Mouse (Mus musculus) frontal cortex, postnatal 10 days (tissue): ENCODE measurements around the gene Psg18.
"Not testable (repeated sequence)": the region's sequence is repeated elsewhere in the genome, so short reads cannot be mapped to it uniquely, and the experiment has no call there.

Source experiments
- DNase-seq, 2 experiments: peaks; one replicate each; pipeline ENCODE4 v3.0.0; 2022; ENCODE audit warnings: low spot score in 2 of 2, mixed read lengths in 1 of 2

Psg18 gene

GRCm38 (mm10) chr7:18354909-18355308 is at the start of gene Psg18:
Gene Psg18, minus strand, starts transcription at chr7:18355009.
- not testable (repeated sequence) for DNase-seq

DNA sequence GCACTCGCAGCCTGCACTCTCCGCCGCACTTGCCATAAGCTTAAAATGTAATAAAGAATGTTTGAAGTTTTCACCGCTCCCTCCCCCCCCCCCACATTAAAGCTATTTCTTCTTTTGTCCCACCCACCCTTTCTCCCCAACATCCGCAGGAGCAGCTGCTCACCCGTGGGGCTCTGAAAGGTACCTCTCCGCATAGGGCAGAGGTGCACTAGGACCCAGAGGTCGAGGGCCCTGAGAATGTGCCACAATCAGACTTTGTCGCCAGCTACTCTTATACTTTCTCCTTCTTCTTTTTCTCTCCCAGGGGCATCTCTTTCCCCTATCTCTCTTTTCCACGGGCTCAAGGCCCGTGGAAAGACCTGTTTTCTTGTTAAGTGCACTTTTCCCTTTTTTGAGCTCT is 48.6 kb upstream of the Psg18 start:
- DNase-seq: no peak

- DNase-seq: peak in 1 of 2 experiments; percentile 9
Measured at GRCm38 (mm10) chr7:18402527-18403237, 47.9 kb upstream of the Psg18 start.

DNA sequence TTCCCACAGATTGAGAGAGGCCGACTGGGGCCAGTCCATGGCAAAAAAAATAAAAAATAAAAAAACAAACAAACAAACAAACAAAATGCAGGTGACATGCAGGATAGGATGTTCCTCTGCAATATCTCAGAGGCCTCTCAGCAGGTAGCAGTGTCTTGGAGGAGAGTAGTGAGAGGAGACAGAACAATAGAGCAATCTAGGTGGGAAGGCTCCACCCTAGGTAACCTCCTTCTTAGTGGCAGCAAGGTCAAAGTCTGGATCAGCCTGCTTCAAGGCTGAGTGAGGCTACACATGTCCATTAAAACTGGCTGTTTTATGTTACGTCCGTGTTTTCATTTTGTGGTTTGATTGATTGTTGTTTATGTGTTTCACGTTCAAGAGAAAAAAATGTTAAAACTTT is 36.7 kb upstream of the Psg18 start:
- DNase-seq: not testable (repeated sequence)

- no peak for DNase-seq
Measured at GRCm38 (mm10) chr7:18378295-18378694, 23.5 kb upstream of the Psg18 start.

- not testable (repeated sequence) for DNase-seq
Measured at GRCm38 (mm10) chr7:18335411-18335810, 19.4 kb downstream of the Psg18 start.
